Mouse (Mus musculus) T-cell, adult 66 days (primary cell): ENCODE data around the gene Sowaha. TPM values are rescaled to one million over a fixed set of nuclear protein-coding genes. Genes with fewer than 3 reads are reported as not detected.

Experiments used
- total RNA-seq, 2 experiments: library from RNA; stranded (reverse); gene quantifications; 3 replicates in 1 of 2; 4 replicates in 1 of 2; pipeline ENCODE4 v1.2.4; 2023

The Sowaha gene
- not detected for total RNA-seq

GRCm38 (mm10) chr11:53479783-53480301 is at the start of gene Sowaha, which contains the start of gene Gm9945:
TSS of gene Sowaha (minus strand) at chr11:53480274.
TSS of gene Gm9945 (plus strand) at chr11:53480166.

GRCm38 (mm10) chr11:53519207-53520121 is 39.4 kb upstream of the Sowaha start, which contains the start of gene Sept8:
TSS of gene Sept8 (plus strand) at chr11:53519257.

GRCm38 (mm10) chr11:53469968-53470695 is 9.9 kb downstream of the Sowaha start, which contains the start of gene Gm9837:
TSS of gene Gm9837 (minus strand) at chr11:53470479.

GRCm38 (mm10) chr11:53456474-53457371 is 23.4 kb downstream of the Sowaha start, which contains the start of the genes Gm10447 and Shroom1:
TSS of gene Gm10447 (minus strand) at chr11:53457110.
TSS of gene Shroom1 (plus strand) at chr11:53457205.

GRCm38 (mm10) chr11:53430670-53431346 is 49.3 kb downstream of the Sowaha start, which contains the start of the genes Uqcrq and Gdf9:
TSS of gene Uqcrq (minus strand) at chr11:53430831.
TSS of gene Gdf9 (plus strand) at chr11:53431023.

Other genes with a start within 250 kb of the Sowaha start
- 10 to 100 TPM; 87.9 to 98.8 TPM for gene Hspa4, start 179.8 kb downstream of the Sowaha start, total RNA-seq
- gene Zcchc10, start 155.6 kb downstream of the Sowaha start, total RNA-seq: 10 to 100 TPM; 14.6 to 29.3 TPM
- 100 to 1,000 TPM; 170 to 172 TPM for gene Aff4, start 129.4 kb downstream of the Sowaha start, total RNA-seq
- not detected for gene Leap2, start 57.1 kb downstream of the Sowaha start, total RNA-seq
- 100 to 1,000 TPM; 172 to 178 TPM for gene Uqcrq, start 49.4 kb downstream of the Sowaha start, total RNA-seq
- gene Gdf9, start 49.3 kb downstream of the Sowaha start, total RNA-seq: 1 to 10 TPM; 1.3 to 3.0 TPM
- not detected for gene Gm10447, start 23.2 kb downstream of the Sowaha start, total RNA-seq
- not detected for gene Shroom1, start 23.1 kb downstream of the Sowaha start, total RNA-seq
- not detected for gene Gm9837, start 9.8 kb downstream of the Sowaha start, total RNA-seq
- gene Gm9945, start 108 bp downstream of the Sowaha start, total RNA-seq: not detected
- 1 to 10 TPM; 2.8 to 6.4 TPM for gene Sept8, start 39.0 kb upstream of the Sowaha start, total RNA-seq
- gene Kif3a, start 87.1 kb upstream of the Sowaha start, total RNA-seq: 1 to 10 TPM; 4.7 to 5.6 TPM
- gene Il4, start 138.4 kb upstream of the Sowaha start, total RNA-seq: 1 to 10 TPM; 1.2 to 2.4 TPM
- gene Il13, start 154.4 kb upstream of the Sowaha start, total RNA-seq: under 1 TPM in 1 of 2 experiments, not detected in 1; 0.47 TPM
- 10 to 100 TPM; 26.4 to 28.0 TPM for gene Rad50, start 227.0 kb upstream of the Sowaha start, total RNA-seq
- gene Il5, start 240.5 kb upstream of the Sowaha start, total RNA-seq: not detected